ENCODE assay signal across 8 mouse cellular contexts in the genomic region with DNA sequence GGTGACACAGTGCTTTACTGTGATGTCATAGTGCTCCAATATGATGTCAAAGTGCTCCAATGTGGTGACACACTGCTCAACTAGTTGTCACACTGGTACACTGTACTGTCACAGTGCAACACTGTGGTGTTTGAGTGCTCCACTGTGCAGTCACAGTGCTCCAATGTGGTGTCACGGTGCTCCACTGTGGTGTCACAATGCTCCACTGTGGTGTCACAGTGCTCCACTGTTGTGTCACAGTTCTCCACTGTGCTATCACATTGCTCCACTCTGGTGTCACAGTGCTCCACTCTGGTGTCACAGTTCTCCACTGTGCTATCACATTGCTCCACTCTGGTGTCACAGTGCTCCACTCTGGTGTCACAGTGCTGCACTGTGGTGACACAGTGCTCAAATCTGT.
DNase-seq lines count a peak whose midpoint lies in the region; ATAC-seq lines count a peak whose summit lies in the region.
"Not testable (repeated sequence)": the region's sequence is repeated elsewhere in the genome, so short reads cannot be mapped to it uniquely, and the experiment has no call there.

No protein-coding gene starts in this region.

- not testable (repeated sequence) for H3K4me2 ChIP-seq in heart, embryonic 14.5 days (ENCODE audit: low read length); intestine, embryonic 14.5 days (ENCODE audit: low read length); liver, embryonic 11.5 days; midbrain, embryonic 16.5 days (ENCODE audit: low read length)

- WGBS in forebrain, embryonic 10.5 days, result 59% methylated on average over 1 of the region's 1 CpGs
- 68% methylated on average over 1 of the region's 1 CpGs for WGBS in heart, embryonic 14.5 days
- WGBS in intestine, embryonic 14.5 days, result 76% methylated on average over 1 of the region's 1 CpGs
- WGBS in liver, embryonic 11.5 days, result 61% methylated on average over 1 of the region's 1 CpGs
- WGBS in midbrain, embryonic 16.5 days, result 80% methylated on average over 1 of the region's 1 CpGs

- H3K4me1 ChIP-seq in forebrain, embryonic 10.5 days; heart, embryonic 14.5 days (ENCODE audit: control insufficient read depth in 2 of 2, insufficient read depth in 2 of 2, low read length in 2 of 2); intestine, embryonic 14.5 days (replicated peaks; ENCODE audit: control insufficient read depth, insufficient read depth, low read length); liver, embryonic 11.5 days (replicated peaks; ENCODE audit: control insufficient read depth, insufficient read depth, low read length); midbrain, embryonic 16.5 days (ENCODE audit: control insufficient read depth, insufficient read depth, low read length): not testable (repeated sequence)

- H3K36me3 ChIP-seq in forebrain, embryonic 10.5 days (replicated peaks); heart, embryonic 14.5 days (ENCODE audit: control insufficient read depth, insufficient read depth, low read length); intestine, embryonic 14.5 days (ENCODE audit: control insufficient read depth, insufficient read depth, low read length); liver, embryonic 11.5 days (ENCODE audit: control insufficient read depth, insufficient read depth, low read length); midbrain, embryonic 16.5 days (ENCODE audit: control insufficient read depth, insufficient read depth, low read length): not testable (repeated sequence)

- not testable (repeated sequence) for H3K4me3 ChIP-seq in forebrain, embryonic 10.5 days; heart, embryonic 14.5 days (ENCODE audit: control insufficient read depth in 1 of 2, insufficient read depth in 1 of 2, low read depth in 1 of 2, low read length in 2 of 2); intestine, embryonic 14.5 days (ENCODE audit: low read depth, low read length); liver, embryonic 11.5 days (ENCODE audit: low read depth, low read length); midbrain, embryonic 16.5 days (ENCODE audit: low read depth, low read length)

- peak; percentile 0 for DNase-seq in CD4-positive, CD25-positive, alpha-beta regulatory T cell, adult 2 months (ENCODE audit: low read depth, low spot score)
- peak; percentile 7 for DNase-seq in forebrain, embryonic 10.5 days (ENCODE audit: extremely low spot score, low spot score)
- DNase-seq in intestine, embryonic 14.5 days (ENCODE audit: low spot score), result peak; percentile 35
- DNase-seq in liver, embryonic 11.5 days (ENCODE audit: low spot score), result peak; percentile 8
- DNase-seq in mesoderm, embryonic 11.5 days (ENCODE audit: low read depth, low spot score), result peak; percentile 2
- peak; percentile 22 for DNase-seq in testis, postnatal 10 days (ENCODE audit: low spot score)

- not testable (repeated sequence) for H3K27ac ChIP-seq in forebrain, embryonic 10.5 days; heart, embryonic 14.5 days (replicated peaks in 1 of 2; ENCODE audit: control insufficient read depth in 1 of 2, insufficient read depth in 1 of 2, low read depth in 2 of 2, low read length in 2 of 2); intestine, embryonic 14.5 days (ENCODE audit: low read depth); liver, embryonic 11.5 days (ENCODE audit: low read depth, low read length); midbrain, embryonic 16.5 days (ENCODE audit: low read length)

- H3K9ac ChIP-seq in heart, embryonic 14.5 days (ENCODE audit: low read length); intestine, embryonic 14.5 days (ENCODE audit: low read length); liver, embryonic 11.5 days (ENCODE audit: low read depth, low read length); midbrain, embryonic 16.5 days (ENCODE audit: low read depth, low read length): not testable (repeated sequence)

- ATAC-seq in heart, embryonic 14.5 days (ENCODE audit: insufficient number of reproducible peaks, insufficient read depth, low FRiP score, low read depth), result peak; percentile 31; the same call in 1 of the 2 replicates
- ATAC-seq in intestine, embryonic 14.5 days (replicated peaks; ENCODE audit: low FRiP score, low TSS enrichment, low read depth); liver, embryonic 11.5 days (replicated peaks; ENCODE audit: low FRiP score): not testable (repeated sequence)
- ATAC-seq in midbrain, embryonic 16.5 days, result peak; percentile 47; the same call in 1 of the 2 replicates

- not testable (repeated sequence) for H3K27me3 ChIP-seq in forebrain, embryonic 10.5 days (ENCODE audit: poor library complexity, severe bottlenecking); heart, embryonic 14.5 days (ENCODE audit: control insufficient read depth, insufficient read depth, low read length); intestine, embryonic 14.5 days (replicated peaks; ENCODE audit: control insufficient read depth, insufficient read depth, low read length); liver, embryonic 11.5 days (replicated peaks; ENCODE audit: control insufficient read depth, insufficient read depth, low read length); midbrain, embryonic 16.5 days (ENCODE audit: control insufficient read depth, insufficient read depth, low read depth, low read length)

- H3K9me3 ChIP-seq in forebrain, embryonic 10.5 days, result peaks cover 96% of the 10 kb centered on the region
- H3K9me3 ChIP-seq in heart, embryonic 14.5 days (ENCODE audit: control insufficient read depth, low read length), result peaks cover 42% of the 10 kb centered on the region
- H3K9me3 ChIP-seq in intestine, embryonic 14.5 days (ENCODE audit: control insufficient read depth, low read length); midbrain, embryonic 16.5 days (replicated peaks; ENCODE audit: control insufficient read depth, low read length, poor library complexity, severe bottlenecking): not testable (repeated sequence)
- peaks cover 45% of the 10 kb centered on the region for H3K9me3 ChIP-seq in liver, embryonic 11.5 days (ENCODE audit: control insufficient read depth, low read length)
